Mouse (Mus musculus): ENCODE measurements at regions not wholly inside any gene's neighbourhood (a gene's known extent, or its start where the extent isn't known, plus 50 kb on each side); places are given as distances from the start of the nearest gene placed in this dataset.

DNA sequence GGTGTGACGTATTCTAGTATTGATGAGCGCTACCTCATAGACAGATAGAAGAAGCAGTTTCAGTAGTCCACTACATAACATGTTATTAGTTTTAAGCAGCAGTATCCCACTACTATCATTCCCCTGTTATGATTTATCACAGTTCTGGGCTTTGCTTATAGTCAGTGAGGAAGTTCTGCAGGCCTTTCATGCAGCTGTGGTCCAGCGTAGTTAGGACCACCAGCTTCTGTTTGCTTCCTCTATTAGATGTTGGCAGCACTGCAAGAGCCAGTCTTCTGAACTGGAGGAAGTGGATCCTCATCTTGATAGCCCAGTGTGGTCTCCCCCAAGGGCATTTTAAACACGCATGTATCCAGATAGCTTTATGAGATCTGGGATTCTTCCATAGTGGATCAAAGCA lies 147.4 kb upstream of the Trib2 start:
- no peak for DNase-seq

DNA sequence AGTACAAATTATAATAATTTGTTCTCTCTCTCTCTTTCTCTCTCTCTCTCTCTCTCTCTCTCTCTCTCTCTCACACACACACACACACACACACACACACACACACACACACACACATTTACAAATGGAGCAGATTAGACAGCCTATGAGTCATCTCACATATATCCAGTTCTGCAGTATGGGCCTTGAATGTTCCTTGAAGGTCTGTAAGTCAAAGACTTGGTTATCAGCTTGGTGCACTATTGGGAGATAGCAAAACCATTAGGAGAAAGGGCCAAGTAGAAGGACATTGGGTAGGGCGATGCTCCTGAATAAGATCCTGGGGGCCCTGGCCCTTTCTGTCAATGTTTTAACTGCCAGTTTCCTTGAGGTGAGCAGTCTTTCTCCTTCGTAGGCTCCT lies 145.1 kb upstream of the Trib2 start:
- DNase-seq: no peak

DNA sequence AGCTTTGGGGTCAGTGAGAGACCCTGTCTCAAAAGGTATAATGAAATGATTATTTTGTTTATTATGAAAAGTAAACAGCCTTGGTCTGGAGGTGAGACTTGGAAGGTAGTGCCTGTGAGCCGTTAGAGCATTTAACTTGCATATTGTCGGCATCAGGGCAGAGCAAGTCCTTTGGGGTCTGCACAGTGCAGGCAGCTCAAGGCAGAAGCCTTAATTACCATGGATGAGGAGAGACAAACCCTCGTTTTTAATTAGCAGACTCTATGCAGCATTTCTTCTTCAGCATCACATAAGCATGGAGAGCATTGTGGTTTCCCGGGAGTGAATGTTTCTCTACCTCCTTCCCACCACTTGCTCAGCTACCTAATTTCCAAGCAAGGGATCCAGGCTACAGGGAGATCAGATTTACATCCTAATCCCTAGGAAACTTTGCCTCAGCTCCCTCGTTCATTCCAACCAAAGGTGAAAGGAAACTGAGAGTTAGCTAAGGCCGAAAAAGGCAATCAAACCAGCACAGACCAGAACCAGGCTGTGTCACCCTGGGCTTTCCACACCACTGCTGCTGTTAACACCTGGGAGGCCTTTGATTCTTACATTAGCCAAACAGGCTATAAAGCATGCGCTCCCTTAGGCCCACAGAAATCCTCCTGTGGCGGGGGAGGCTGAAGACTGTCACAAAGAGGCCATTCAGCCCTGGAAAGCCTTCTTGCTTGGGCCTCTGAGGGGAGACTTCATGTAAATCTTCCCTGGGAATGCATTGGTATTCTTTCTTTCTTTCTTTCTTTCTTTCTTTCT lies 120.9 kb upstream of the Trib2 start:
- peak; percentile 13 to 56 for DNase-seq

DNA sequence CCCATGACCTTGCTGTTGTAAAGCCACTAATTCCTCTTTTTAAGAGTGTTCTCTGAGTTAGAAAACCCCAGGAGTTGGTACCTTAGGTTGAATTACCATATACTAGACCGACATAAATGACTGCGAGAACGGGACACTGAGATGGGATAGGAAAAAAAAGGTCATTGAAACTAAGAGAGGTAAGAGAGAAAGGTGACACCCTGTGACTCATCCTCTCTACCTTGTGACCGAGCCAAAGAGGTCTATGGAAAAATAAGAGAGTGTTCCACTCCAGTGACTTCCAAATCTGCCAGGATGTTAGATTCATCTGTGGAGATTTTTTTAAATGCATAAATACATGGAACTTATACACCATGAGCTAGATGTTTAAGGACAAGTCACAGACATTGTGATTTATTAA lies 115.3 kb upstream of the Trib2 start:
- DNase-seq: no peak

DNA sequence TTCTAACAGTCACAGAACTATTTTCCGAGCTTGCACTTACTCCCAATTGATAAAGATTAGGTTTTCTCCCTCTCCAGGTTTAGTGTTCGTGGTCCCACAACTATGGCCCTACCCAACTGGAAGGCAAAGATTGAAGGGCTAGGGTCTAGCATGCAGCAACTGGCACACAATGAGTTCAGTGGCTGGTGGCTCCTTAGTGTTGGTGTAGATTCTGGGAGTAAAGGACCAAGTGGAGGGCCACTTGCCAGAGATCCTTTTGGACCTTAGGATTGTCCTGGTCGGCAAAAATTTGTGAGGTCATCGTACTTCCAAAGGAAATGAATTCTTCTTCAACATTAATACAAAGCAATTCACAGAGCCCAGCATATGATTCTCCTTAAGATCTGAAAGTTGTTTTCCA lies 114.8 kb upstream of the Trib2 start:
- no peak for DNase-seq

DNA sequence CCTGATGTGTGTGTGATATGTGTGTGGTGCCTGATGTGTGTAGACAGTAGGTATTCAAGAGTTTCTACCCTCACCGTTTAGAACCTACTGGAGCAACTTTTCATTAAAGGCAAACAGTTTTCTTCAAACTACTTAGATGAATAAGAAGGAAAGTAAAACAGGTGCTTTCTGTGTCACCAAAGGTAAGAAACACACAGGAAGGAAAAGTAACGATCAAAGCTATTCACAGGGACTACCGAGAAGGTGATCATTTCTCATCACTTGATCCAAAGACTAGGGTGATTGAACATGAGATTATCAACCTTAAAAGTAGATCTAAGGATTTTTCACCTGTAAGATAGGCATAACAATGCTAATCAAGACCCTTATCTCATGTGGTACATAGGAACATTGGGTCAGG lies 113.4 kb upstream of the Trib2 start:
- DNase-seq: no peak

DNA sequence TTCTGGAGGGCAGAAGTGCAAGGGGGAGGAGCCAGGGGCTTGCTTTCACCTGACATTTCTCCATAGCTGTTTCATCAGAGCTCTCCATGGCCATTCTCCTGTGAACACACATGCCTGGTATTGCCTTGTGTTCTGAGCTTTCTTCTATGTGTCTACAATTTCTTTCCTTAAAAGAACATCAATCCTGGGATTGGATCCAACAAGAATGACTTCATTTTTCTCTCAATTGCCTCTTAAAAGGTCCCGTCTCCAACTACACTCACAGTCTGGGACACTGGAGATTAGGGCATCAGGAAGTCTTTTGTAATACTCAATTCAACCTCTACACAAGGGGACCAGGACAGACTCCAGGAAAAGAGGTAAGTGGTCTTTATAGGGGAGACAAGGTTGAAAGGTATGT lies 112.8 kb upstream of the Trib2 start:
- DNase-seq: no peak

DNA sequence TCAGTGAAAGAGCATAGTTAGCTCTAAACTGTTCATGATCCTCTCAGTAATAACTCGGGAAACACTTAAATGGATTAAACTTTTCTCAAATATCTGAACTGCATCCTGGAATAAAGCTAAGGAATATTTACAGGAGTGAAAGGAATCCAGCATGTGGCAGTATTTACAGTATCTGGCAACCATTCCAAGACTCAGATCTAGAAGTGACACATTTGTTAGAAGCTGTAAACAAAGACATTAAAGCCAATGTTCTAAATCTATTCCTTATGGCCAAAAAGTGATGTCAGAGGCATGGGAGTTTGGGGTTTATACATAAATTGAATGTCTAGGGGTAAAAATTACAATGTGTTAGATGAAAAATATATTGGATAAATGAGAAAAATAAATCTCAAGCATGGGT lies 101.6 kb upstream of the Trib2 start:
- DNase-seq: no peak

DNA sequence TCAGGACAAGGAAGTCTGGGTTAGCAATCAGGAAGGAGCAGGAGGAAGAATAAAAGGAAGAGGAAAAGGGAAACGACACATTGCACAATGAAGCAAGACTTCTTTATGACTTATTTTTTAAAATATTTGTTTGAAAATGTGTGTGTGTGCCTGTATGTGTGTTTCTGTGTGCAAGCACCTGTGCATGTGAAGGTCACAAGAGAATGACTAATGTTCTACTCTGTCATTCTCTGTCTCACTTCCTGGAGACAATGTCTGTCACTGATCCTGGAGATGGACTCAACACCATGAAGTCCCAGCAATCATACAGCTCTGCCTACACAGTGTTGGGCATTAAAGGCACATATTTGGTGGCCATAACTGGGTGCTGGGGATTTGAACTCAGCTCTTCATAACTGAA lies 96.2 kb upstream of the Trib2 start:
- no peak for DNase-seq

DNA sequence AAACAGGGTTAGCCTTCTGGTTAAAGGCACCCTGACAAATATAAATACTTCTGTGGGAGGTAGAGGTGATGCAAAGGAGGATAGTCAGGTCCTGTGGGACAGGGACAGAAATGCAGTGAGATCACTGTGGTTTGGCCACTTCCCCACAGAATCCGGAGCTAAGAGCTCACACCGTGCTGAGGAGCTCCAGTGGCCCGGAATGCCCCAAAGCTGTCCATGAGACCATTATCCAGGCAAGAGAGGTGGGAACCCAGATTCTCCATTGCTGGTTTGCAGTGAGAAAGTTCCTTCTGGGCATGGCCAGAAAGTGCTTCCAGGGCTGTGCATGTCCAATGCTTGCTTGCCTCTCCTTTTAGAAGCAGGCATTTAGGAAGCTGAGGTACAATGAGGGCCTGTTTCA lies 95.8 kb upstream of the Trib2 start:
- no peak for DNase-seq

DNA sequence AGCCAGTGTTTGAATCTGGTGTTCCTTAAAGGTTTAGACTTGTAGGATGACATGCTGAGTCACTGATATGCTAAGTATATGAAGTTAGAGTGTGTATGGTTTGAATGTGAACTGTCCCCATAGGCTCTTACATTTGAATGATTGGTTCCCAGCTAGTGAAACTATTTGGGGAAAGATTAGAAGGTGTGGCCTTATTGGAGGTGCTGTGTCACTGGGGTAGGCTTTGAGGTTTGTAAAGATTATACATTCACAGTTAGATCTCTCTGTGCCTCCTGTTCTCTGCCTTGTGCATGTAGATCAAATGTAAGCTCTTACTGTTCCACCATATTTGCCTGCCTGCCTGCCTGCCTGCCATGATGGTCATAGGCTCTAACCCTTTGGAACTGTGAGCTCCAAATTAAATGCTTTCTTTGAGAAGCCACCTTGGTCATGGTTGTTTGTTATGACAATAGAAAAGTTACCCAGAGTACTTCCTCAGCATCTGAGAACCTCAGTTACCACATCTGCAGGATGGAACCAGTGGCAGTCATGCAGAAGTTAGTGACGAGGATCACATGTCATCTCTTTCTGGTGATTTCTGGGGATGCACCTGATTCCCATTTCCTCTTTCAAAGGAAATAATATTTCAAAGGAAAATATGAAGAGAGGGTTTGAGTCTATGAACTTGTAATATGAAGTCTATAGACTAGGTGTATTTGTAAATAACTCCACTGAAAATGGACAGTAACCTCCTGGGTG lies 94.7 kb upstream of the Trib2 start:
- DNase-seq: no peak

DNA sequence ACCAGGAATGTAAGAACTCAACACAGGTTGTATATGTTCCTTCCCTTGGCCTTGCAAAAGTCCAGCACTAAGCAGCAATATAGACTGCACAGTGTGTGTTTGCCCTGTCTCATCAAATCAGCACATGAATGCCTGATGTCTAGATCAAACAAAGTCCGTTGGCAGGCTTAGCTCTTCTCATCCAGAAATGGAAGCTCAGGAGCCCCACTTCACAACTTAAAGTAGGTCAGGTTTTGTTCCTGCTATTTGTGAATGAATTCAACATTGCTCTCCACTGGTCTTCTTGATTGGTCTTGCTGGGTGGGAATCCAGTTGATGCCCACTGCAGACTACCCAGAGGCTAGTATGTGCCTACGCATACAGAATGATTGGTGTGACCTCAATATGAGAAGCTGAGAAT lies 80.8 kb upstream of the Trib2 start:
- no peak for DNase-seq

DNA sequence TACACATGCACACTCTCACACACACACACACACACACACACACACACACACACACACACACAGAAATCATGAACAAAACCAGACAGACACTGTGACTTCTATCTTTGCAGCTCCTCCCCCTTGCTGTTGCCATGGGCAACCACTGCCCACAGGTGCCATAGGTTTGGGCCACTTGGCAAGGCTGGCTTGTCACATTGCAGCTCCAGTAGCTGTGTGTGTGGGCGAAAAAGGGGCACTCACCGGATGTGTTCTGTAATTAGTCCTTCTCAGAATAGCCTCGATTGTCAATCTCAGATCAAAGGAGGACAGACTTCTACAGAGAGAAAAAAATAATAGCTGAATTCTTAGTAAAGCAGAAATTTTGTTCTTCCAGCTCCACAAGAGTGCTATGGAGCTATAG lies 79.8 kb upstream of the Trib2 start:
- no peak for DNase-seq

DNA sequence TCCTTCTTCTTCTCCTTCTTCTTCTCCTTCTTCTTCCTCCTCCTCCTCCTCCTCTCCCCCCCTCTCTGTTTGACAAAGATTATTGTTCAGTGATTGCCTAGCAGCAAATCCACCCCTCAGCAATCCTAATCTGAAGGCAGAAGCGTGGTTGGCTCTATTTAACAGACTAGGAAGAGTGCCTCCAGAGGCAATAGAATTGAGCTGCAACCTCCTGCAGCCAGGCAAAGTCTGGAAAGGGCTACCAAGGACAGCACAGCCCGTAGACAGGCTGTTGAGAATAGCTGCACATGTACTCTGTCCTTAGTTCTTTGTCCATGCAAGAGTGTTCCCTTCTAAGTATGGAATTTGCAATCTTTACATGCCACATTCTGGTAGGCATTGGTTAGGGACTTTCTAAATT lies 78.5 kb upstream of the Trib2 start:
- peak; percentile 17 to 47 for DNase-seq

DNA sequence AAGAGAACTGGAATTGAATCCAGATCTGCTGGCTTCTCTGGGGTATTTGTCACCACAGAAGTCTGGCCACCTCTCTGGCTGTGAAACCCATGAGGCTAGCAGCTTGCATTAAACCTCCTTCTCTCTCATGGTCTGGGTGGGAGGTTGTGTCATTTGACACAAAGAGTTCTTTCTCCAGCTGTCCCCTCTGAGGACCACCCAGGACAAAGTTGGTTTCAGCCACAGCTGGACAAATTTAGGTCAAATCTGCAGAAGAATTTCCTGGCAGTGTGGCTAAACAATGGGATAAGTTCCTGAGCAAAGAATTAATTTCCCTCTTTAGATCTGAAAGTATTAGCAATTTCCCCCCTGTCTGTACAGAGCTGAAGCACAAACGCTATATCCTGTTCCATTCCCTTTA lies 73.9 kb upstream of the Trib2 start:
- DNase-seq: no peak

DNA sequence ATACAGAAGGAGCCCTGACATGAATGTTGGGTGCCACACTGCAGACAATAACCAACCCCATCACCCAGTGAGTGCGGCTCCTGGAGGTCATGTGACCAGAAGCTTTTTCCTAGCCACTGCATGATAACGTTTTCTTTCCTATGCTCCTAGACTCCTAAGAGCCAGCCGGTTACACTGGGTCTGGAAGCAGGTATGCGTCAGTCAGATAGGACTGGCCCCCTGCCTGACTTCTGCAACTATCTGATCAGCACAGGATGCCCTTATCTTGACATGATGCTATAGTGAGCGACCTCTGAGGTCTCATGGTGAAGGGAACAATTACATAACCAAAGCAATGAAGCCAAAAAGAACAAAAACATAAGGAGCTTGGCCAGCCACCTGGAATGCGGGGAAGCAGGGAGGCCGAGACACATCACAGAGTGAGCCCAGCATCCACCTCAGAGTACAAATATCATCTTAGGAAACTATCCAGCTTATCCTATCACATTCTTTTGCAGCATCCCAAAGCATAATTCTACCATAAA lies 63.2 kb upstream of the Trib2 start:
- no peak for DNase-seq
